Mouse (Mus musculus): ENCODE measurements around the gene Idh3b.

The Idh3b gene

GRCm38 (mm10) chr2:130262398-130262797 lies 21.9 kb downstream of the Idh3b start:
- DNase-seq, result no peak

DNA sequence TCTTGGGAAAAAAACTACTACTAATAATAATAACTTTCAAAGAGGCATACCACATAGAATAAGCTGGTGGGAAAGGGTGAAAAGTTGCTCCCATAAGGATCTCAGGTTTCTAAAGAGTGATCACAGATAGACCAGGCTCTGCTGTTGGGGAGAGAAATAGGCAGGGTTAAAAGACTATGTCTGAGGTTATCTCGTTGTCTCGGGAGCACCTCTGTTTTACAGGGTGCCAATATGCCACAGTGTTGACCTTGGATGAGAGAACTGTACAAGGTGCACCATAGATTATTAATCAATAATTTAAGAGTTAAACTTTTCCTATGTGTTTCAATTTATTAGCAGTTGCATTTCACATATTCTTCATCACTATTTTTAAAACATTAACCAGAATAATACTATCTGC lies 22.4 kb downstream of the Idh3b start:
- no peak for DNase-seq

DNA sequence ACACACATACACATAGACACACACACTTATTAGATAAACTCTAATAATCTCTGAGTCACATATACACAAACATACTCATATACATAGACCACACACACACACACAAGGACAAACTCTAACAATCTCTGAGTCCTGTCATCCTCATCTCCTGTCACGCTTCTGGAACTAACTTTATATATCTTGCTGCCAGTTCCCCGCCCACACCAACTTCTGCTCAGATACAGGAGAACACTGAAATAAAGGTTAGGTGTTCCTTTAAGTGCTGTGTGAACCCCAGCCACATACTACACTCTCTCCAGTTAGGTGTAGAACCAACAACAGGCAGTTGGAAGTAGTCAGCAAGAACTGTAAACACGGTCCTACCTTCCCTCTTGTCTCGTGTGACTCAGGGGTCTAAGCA lies 23.5 kb downstream of the Idh3b start:
- no peak for DNase-seq

DNA sequence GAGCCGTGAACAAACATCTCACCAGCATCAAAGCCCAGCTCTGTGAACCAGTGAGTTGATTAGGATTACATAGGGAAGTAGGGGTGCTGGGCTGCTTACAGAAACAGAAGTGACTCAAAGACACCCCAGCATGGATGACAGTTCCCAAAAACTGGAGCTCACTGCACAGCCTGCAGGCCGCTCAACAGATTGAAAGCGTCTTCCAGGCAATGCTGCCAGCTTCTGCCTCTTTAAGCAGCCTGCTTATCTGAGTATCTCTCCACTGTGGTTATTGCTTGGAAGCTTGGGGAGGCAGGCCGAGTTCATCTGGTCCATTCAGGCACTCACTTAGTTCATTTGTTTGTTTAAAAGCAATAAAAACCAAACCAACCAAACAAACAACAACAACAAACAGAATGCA lies 27.6 kb downstream of the Idh3b start:
- no peak for DNase-seq

GRCm38 (mm10) chr2:130248226-130248625 lies 36.1 kb downstream of the Idh3b start:
- DNase-seq, result no peak

- DNase-seq, result no peak
These were observed 37.4 kb downstream of the Idh3b start for GRCm38 (mm10) chr2:130246912-130247311.

Measured in cerebellum, adult 11-12 months (tissue).